Mouse (Mus musculus) right cerebral cortex, adult 2 months (tissue): ENCODE measurements at regions not wholly inside any gene's neighbourhood (a gene's known extent, or its start where the extent isn't known, plus 50 kb on each side); places are given as distances from the start of the nearest gene placed in this dataset.
A peak's percentile ranks its signal among the peaks of the same experiment; 100 is the strongest.

ENCODE experiments used
- DNase-seq, 2 experiments: peaks; one replicate each; pipeline ENCODE4 v3.0.0; 2021 to 2022; ENCODE audit warnings: low spot score in 2 of 2

DNA sequence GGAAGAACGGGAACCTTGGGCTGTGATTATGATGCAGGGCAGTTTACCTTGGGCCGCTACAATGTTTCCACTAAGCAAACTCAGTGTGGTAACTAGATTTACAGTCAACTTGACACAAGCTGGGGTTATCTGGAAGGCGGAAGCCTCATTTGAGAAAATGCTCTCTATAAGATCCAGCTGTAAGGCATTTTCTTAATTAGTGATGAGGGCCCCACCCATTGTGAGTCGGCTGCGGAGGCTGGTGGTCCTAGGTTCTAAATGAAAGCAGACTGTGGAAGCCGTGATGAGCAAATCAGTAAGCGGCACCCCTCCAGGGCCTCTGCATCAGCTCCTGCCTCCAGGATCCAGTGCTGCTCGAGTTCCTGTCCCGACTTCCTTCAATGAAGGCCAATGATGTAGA, 183.4 kb downstream of the Ly86 start:
- DNase-seq, result no peak

DNA sequence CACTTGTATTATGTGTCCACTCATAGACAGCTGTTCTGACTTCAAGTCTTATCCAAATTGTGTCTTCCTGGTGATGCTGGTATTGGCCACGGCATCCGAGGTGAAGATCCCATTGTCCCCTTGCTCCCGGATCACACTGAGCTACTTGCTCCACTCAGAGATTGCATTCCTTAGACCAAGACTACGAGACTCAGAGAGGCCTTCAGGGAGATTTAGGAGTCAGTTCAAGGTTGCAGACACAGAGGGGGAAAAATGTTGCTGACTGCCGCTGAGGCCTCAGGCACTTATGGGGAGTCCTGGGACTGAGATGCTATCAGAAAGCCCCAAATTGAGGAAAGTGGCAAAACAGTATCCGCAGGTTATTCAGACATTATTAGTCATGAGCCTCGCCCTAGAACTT, 183.9 kb downstream of the Ly86 start:
- no peak for DNase-seq

- no peak for DNase-seq
These were observed 186.6 kb downstream of the Ly86 start for GRCm38 (mm10) chr13:37531512-37532183.

GRCm38 (mm10) chr13:37532596-37533170, 187.7 kb downstream of the Ly86 start:
- DNase-seq, result no peak

- no peak for DNase-seq
These were observed 188.8 kb downstream of the Ly86 start for GRCm38 (mm10) chr13:37533851-37534250.

DNA sequence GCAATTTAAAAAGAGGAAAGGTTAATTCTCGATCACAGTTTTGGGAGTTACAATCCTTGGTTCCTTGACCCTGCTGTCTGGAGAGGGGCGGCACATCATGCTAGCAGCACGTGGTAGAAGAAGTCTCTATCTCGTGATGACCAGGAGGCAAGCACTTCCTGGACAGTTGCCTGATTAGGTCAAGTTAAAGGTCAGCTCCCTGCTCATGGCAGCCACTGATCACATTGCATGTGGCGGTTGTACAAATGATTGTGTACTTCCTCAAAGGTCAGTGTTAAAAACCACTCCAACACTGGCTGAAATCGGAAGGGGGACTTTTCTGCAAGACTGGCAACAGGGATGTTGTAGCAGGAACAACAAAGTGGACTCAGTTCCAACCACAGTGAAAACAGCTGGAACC, 192.3 kb downstream of the Ly86 start:
- no peak for DNase-seq

DNA sequence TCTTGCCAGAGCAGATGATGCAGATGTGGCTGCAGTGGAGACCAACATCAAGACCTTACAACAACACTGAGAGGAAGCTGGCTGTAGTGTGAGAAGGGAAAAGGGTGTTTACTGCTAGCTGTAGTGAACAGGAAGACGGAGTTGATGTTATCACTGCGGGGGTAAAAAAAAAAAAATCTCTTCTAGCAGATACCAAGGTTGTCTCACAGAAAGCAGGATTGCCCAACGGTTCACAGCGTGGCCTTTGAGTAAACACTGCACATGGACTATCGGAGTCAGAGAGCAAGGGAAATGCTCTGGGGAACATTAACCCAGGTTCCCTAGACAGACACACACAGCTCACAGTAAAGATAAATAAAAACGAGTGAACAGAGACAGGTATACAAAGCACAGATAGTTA, 192.8 kb downstream of the Ly86 start:
- DNase-seq, result no peak

- DNase-seq, result no peak
These were observed 196.0 kb downstream of the Ly86 start for GRCm38 (mm10) chr13:37540980-37541531.

GRCm38 (mm10) chr13:37541674-37542073, 196.7 kb downstream of the Ly86 start:
- peak; percentile 19 to 41 for DNase-seq

DNA sequence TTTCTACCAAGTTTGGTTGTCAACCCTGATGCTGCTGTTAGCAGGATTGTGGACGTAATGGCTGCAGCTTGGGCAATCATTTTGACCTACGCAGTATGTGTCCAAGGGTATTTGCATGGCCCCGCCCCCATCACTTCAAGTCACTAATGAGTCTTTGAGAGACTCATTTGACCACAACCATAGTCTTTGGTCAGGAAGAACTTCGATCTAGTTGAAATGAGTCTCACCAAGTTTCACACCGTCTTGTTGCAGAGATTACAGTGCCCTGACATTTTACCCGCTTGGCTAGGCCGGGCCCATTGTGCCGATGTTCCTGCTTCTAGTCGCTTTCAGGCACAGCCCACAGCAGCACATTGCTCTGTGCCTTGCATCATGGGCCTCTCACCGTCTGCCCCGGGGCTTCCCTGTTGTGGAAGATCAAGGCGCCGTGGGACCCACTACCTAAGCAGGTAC, 197.8 kb downstream of the Ly86 start:
- DNase-seq, result no peak

- no peak for DNase-seq
These were observed 198.8 kb downstream of the Ly86 start for GRCm38 (mm10) chr13:37543788-37544187.

- DNase-seq, result no peak
These were observed 199.7 kb downstream of the Ly86 start for GRCm38 (mm10) chr13:37544696-37545095.

DNA sequence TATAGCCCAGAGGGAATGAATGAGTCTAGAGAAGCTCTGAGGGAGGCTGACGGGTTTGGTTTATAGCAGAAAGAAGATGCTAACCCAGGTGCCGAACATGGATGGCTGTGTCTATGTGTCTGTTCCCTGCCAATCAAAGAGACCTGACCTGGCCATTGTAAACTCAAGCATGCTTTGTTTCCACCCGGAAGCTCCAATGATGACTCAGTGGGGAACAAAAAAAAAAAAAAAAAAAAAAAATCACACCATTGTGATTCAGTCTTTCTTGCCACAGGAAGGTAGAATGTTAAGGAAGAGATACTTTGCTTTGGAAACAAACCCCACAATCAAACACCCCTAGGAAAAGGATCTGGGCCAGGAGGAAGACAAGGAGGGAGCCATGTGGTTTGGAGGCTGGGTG, 201.5 kb downstream of the Ly86 start:
- no peak for DNase-seq

- DNase-seq, result no peak
These were observed 205.6 kb downstream of the Ly86 start for GRCm38 (mm10) chr13:37550584-37550983.

GRCm38 (mm10) chr13:37553392-37553791, 208.4 kb downstream of the Ly86 start:
- no peak for DNase-seq

- DNase-seq, result no peak
These were observed 212.2 kb downstream of the Ly86 start for GRCm38 (mm10) chr13:37557183-37557582.

GRCm38 (mm10) chr13:37557766-37558165, 212.8 kb downstream of the Ly86 start:
- no peak for DNase-seq

- no peak for DNase-seq
These were observed 214.0 kb downstream of the Ly86 start for GRCm38 (mm10) chr13:37559056-37559455.

- no peak for DNase-seq
These were observed 214.8 kb downstream of the Ly86 start for GRCm38 (mm10) chr13:37559706-37560313.

- DNase-seq, result no peak
These were observed 215.4 kb downstream of the Ly86 start for GRCm38 (mm10) chr13:37560387-37560786.

- DNase-seq, result no peak
These were observed 215.8 kb downstream of the Ly86 start for GRCm38 (mm10) chr13:37560800-37561199.

GRCm38 (mm10) chr13:37561437-37561836, 216.4 kb downstream of the Ly86 start:
- no peak for DNase-seq

DNA sequence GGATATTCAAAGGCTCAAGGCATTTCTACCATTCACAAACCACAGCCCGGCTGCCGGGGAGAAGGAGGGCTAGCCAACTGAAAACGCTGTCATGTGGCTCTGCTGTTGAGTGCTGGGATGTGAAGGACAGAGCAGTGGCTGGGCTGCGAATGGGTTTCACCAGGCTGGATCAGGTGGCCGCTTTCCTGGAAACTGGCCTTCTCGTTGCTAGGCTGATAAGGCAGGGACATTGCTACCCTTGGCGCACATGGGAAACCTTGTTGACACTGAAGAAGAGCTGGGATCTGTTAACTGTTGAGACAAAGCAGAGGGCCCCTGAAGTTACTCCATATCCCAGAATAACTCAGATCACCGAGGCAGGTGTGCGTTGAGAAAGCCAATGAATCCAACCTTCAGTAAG, 216.1 kb upstream of the Rreb1 start:
- DNase-seq, result no peak
